ENCODE assay signal across 8 mouse cellular contexts in the genomic region with DNA sequence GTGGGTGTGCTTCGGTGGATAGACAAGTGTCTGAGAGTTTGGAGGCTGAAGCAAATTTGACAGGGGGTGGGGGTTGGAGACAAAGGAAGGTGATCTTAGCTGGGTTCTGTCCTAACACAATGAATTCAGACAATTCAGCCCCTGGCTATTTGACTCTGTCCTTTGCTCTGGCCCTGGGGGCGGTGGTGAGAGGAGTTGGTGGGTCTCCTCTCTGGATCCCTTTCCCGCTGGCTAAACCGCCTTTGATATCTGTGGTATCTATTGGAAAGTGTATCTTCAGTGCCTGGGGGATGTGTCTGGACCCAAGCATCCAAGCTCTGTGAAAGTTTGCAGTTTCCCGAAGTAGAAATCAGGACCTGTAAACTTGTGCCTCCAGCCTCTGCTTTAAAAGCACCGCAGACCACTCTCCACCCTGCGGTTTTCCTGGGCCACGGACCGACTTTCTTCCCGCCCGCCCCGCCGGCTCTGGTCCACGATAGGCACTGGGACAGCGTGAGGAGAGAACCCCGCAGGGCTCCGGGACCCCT. TPM values are rescaled to one million over a fixed set of nuclear protein-coding genes. Genes with fewer than 3 reads are reported as not detected.
DNase-seq lines count a peak whose midpoint lies in the region; ATAC-seq and TF ChIP-seq lines count a peak whose summit lies in the region.

No protein-coding gene starts in this region.

- peak overlapping the region; percentile 60 for H3K4me3 ChIP-seq in kidney, adult 2 months (ENCODE audit: insufficient read depth, low read depth, low read length)
- peak overlapping the region; percentile 95 for H3K4me3 ChIP-seq in bone marrow macrophage, adult 2 months (ENCODE audit: insufficient read depth, low read length)
- H3K4me3 ChIP-seq in hindbrain, embryonic 12.5 days = peak overlapping the region; percentile 76
- H3K4me3 ChIP-seq in midbrain, embryonic 14.5 days (replicated peaks; ENCODE audit: low read depth, low read length) = peak overlapping the region; percentile 69

- no peak overlapping the region for H3K27ac ChIP-seq in kidney, adult 2 months (ENCODE audit: insufficient read depth, low read depth, low read length)
- H3K27ac ChIP-seq in bone marrow macrophage, adult 2 months (ENCODE audit: insufficient read depth, low read depth, low read length) = no peak overlapping the region
- peak overlapping the region; percentile 74; the same call in 1 of the 2 replicates for H3K27ac ChIP-seq in hindbrain, embryonic 12.5 days
- no peak overlapping the region for H3K27ac ChIP-seq in midbrain, embryonic 14.5 days (replicated peaks; ENCODE audit: low read depth, low read length)

- TF ChIP-seq POLR2A in kidney, adult 2 months (IDR thresholded peaks at IDR 0.05; ENCODE audit: low read depth, low read length) = no peak
- no peak for TF ChIP-seq POLR2A in bone marrow macrophage, adult 2 months (IDR thresholded peaks at IDR 0.05; ENCODE audit: borderline replicate concordance, low read depth, low read length)

- 17% methylated on average over 17 of the region's 17 CpGs for WGBS in kidney, adult 2 months
- WGBS in hindbrain, embryonic 12.5 days = 2% methylated on average over 17 of the region's 17 CpGs
- WGBS in midbrain, embryonic 14.5 days = 1% methylated on average over 17 of the region's 17 CpGs

- H3K4me1 ChIP-seq in kidney, adult 2 months (ENCODE audit: control insufficient read depth, insufficient read depth, low read length) = peaks cover 3% of the 10 kb centered on the region; the same call in 1 of the 2 replicates
- peaks cover 5% of the 10 kb centered on the region; the same call in 1 of the 2 replicates for H3K4me1 ChIP-seq in bone marrow macrophage, adult 2 months (ENCODE audit: control insufficient read depth, insufficient read depth, low read length)
- peaks cover 15% of the 10 kb centered on the region for H3K4me1 ChIP-seq in hindbrain, embryonic 12.5 days
- peaks cover 8% of the 10 kb centered on the region for H3K4me1 ChIP-seq in midbrain, embryonic 14.5 days (ENCODE audit: control insufficient read depth, insufficient read depth, low read length)

- H3K9me3 ChIP-seq in hindbrain, embryonic 12.5 days (replicated peaks) = no peaks in the 10 kb centered on the region
- H3K9me3 ChIP-seq in midbrain, embryonic 14.5 days (ENCODE audit: control insufficient read depth, low read length) = no peaks in the 10 kb centered on the region

- no peak; the same call in none of the 2 replicates for ATAC-seq in hindbrain, embryonic 12.5 days (ENCODE audit: low FRiP score)
- no peak; the same call in 1 of the 2 replicates for ATAC-seq in midbrain, embryonic 14.5 days (ENCODE audit: low FRiP score, low TSS enrichment)

- no peaks in the 10 kb centered on the region for H3K36me3 ChIP-seq in kidney, adult 2 months (ENCODE audit: control insufficient read depth, insufficient read depth, low read length)
- no peaks in the 10 kb centered on the region for H3K36me3 ChIP-seq in hindbrain, embryonic 12.5 days
- no peaks in the 10 kb centered on the region for H3K36me3 ChIP-seq in midbrain, embryonic 14.5 days (ENCODE audit: control insufficient read depth, insufficient read depth, low read length)

- peak overlapping the region; percentile 98 for H3K4me2 ChIP-seq in hindbrain, embryonic 12.5 days (replicated peaks)
- peak overlapping the region; percentile 100 for H3K4me2 ChIP-seq in midbrain, embryonic 14.5 days (ENCODE audit: low read length)

- H3K9ac ChIP-seq in hindbrain, embryonic 12.5 days = peak overlapping the region; percentile 84
- peak overlapping the region; percentile 72 for H3K9ac ChIP-seq in midbrain, embryonic 14.5 days (replicated peaks; ENCODE audit: low read length)

- H3K27me3 ChIP-seq in kidney, adult 2 months (replicated peaks; ENCODE audit: control insufficient read depth, insufficient read depth, low read length) = peaks cover 2% of the 10 kb centered on the region; the same call in 1 of the 2 replicates
- peaks cover 24% of the 10 kb centered on the region for H3K27me3 ChIP-seq in hindbrain, embryonic 12.5 days
- H3K27me3 ChIP-seq in midbrain, embryonic 14.5 days (ENCODE audit: control insufficient read depth, insufficient read depth, low read length) = peaks cover 12% of the 10 kb centered on the region; the same call in 1 of the 2 replicates

- TF ChIP-seq CTCF in kidney, adult 2 months (conservative IDR thresholded peaks at IDR 0.05; ENCODE audit: insufficient read depth, insufficient read length, low read depth, low read length) = no peak
- no peak for TF ChIP-seq CTCF in bone marrow macrophage, adult 2 months (IDR thresholded peaks at IDR 0.05; ENCODE audit: low read depth, low read length)

- no peak for DNase-seq in kidney, adult 2 months
- no peak for DNase-seq in kidney, adult 8-10 months
- DNase-seq in midbrain, embryonic 14.5 days = no peak
- no peak for DNase-seq in gastrocnemius, postnatal 25 days
- DNase-seq in thymus, adult 18-20 months = no peak
- no peak for DNase-seq in adrenal gland, postnatal 25 days

RNA-seq across cellular contexts. Expression of a gene that starts 0.5 kb away (rescaled TPM):
- 11.3 and 17.9 TPM in 2 replicates for polyA plus RNA-seq in kidney, adult 2 months (2012; rRNA removed)
- 50.4 and 54.7 TPM in 2 replicates for polyA plus RNA-seq in bone marrow macrophage, adult 2 months (2012; ENCODE audit: insufficient read depth, insufficient read length, missing spikeins)
- polyA plus RNA-seq in hindbrain, embryonic 12.5 days (2016; fragmentation: Nextera tagmentation; extraction: Ambion mirVana) = 30.1 and 36.3 TPM in 2 replicates
- 7.6 and 14.2 TPM in 2 replicates for polyA plus RNA-seq in midbrain, embryonic 14.5 days (2014; fragmentation: Nextera tagmentation; extraction: Ambion mirVana)
- 1 to 10 TPM; 5.3 to 6.7 TPM for total RNA-seq in gastrocnemius, postnatal 25 days (2021)
- total RNA-seq in adrenal gland, postnatal 25 days (2021) = 36.0 and 38.2 TPM in 2 replicates
